Mouse (Mus musculus) liver, embryonic 15.5 days (tissue): Measurements from ENCODE around the gene Rras. TPM values are rescaled to one million over a fixed set of nuclear protein-coding genes. Genes with fewer than 3 reads are reported as not detected.

Experiments used
- ATAC-seq: fragments of 200-750 bp; cut with Nextera tagmentation; 2 replicates; pipeline ENCODE4 v1.8.0; 2017; ENCODE audit warnings: moderate number of reproducible peaks, mild to moderate bottlenecking, moderate library complexity; ENCODE audit not compliant: insufficient read depth
- H3K27ac ChIP-seq: fragments of 300-500 bp; sonication (generic); replicated peaks from 2 replicates; pipeline ENCODE4 v1.5.1; 2015; ENCODE audit warnings: mild to moderate bottlenecking, inconsistent platforms
- H3K27me3 ChIP-seq: fragments of 300-500 bp; sonication (generic); 2 replicates; pipeline ENCODE4 v1.6.1; 2015; ENCODE audit warnings: mild to moderate bottlenecking, inconsistent platforms
- H3K36me3 ChIP-seq: fragments of 300-500 bp; sonication (generic); replicated peaks from 2 replicates; pipeline ENCODE4 v1.6.1; 2015; ENCODE audit warnings: moderate library complexity, mild to moderate bottlenecking, inconsistent platforms
- H3K4me1 ChIP-seq: fragments of 300-500 bp; sonication (generic); replicated peaks from 2 replicates; pipeline ENCODE4 v1.6.1; 2015; ENCODE audit warnings: inconsistent platforms
- H3K4me2 ChIP-seq: fragments of 300-500 bp; sonication (generic); 2 replicates; pipeline ENCODE4 v1.6.1; 2015; ENCODE audit warnings: moderate library complexity, mild to moderate bottlenecking, inconsistent platforms
- H3K4me3 ChIP-seq: fragments of 300-500 bp; sonication (generic); replicated peaks from 2 replicates; pipeline ENCODE4 v1.5.1; 2015; ENCODE audit warnings: mild to moderate bottlenecking, inconsistent platforms
- H3K9ac ChIP-seq: fragments of 300-500 bp; sonication (generic); 2 replicates; pipeline ENCODE4 v1.6.1; 2015; ENCODE audit warnings: moderate library complexity, mild to moderate bottlenecking, inconsistent platforms
- H3K9me3 ChIP-seq: fragments of 300-500 bp; sonication (generic); replicated peaks from 2 replicates; pipeline ENCODE4 v1.6.1; 2016; ENCODE audit warnings: inconsistent platforms
- WGBS: fragments of 180-500 bp; shearing (Covaris S2); methylation state at CpG from one replicate; pipeline ENCODE4 v1.1.7; 2015; ENCODE audit warnings: mixed read lengths; ENCODE audit not compliant: insufficient replicate concordance; 5-methylcytosine and 5-hydroxymethylcytosine counted together
- polyA plus RNA-seq: library from polyadenylated mRNA; unstranded; fragments of >200 nt; fragmentation: Nextera tagmentation; extraction: Ambion mirVana; gene quantifications from 2 replicates; pipeline ENCODE4 v1.2.1, GENCODE M21; 2015

The Rras gene
- polyA plus RNA-seq, 1 experiment from 2014 or later, result 20.8 TPM

DNA sequence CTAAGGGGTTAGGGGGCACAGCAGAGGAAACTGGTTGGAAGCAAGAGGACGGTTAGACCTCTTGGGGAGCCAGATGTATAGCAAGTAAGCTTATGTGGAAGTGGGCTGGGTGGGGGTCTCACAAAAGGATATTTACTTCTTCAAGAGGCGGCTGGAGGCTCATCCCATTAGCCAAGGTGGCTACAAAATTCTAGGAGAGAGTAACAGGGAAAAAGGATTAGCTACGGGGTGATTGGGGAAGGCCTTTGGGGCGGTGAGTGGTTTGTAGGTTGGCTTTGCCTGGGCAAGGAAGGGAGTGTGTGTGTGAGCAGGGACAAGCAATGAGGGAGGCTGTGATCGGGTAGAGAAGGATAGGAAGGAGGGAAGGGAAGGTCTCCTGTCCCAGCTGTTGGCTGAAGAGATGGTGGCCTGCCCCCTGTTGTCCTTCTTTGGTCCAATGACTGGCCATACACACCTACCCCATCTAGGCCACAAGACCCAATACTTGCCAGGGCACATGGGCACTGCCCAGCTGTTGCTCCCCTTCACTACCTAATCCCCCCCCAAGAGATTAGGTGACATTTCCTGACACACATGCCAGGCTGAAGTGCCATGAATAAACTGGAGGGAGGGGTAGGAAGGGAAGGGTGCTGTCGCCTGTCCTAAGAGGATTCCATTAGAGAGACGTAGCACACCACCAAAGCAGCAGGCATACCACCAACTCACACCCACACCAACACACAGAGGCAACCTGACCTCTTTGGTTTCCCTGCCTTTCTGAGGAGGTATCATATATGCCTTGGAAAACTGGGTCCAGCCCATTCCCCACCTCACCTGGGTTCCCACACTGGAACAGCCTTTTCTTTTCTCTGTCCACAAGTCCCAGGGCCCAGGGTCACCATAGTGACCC, 33.6 kb upstream of the Rras start:
- Histone ChIP-seq H3K9me3 (no peaks in the 10 kb centered on the region), H3K4me2 (peak overlapping the region; percentile 99), H3K36me3 (peaks cover 31% of the 10 kb centered on the region), H3K4me3 (peak overlapping the region; percentile 95), H3K27me3 (no peaks in the 10 kb centered on the region), H3K27ac (peak overlapping the region; percentile 90), H3K4me1 (peaks cover 52% of the 10 kb centered on the region), H3K9ac (no peak overlapping the region)
- no peak for ATAC-seq
- WGBS, result 78% methylated on average over 7 of the region's 7 CpGs

DNA sequence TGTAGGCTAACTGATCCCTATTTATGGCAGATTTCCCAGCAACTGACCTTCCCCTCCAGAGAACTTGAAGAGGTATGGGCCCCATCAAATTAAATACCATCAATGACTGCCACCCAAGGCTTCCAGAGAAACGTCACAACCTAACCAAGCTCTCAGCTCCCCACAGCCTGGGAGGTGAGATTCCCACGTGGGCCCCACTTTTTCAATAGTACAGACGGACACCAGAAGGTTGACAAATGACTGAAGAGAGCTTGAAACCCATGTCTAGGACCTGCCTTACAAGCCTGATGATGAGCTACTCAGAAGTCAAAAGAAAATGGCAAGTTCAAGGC, 33.0 kb upstream of the Rras start:
- 31% methylated on average over 3 of the region's 3 CpGs for WGBS
- Histone ChIP-seq H3K4me1 (peaks cover 56% of the 10 kb centered on the region), H3K9me3 (no peaks in the 10 kb centered on the region), H3K4me2 (peak overlapping the region; percentile 99), H3K27ac (peak overlapping the region; percentile 90), H3K4me3 (peak overlapping the region; percentile 95), H3K9ac (no peak overlapping the region), H3K36me3 (peaks cover 25% of the 10 kb centered on the region), H3K27me3 (no peaks in the 10 kb centered on the region)
- ATAC-seq, result no peak

DNA sequence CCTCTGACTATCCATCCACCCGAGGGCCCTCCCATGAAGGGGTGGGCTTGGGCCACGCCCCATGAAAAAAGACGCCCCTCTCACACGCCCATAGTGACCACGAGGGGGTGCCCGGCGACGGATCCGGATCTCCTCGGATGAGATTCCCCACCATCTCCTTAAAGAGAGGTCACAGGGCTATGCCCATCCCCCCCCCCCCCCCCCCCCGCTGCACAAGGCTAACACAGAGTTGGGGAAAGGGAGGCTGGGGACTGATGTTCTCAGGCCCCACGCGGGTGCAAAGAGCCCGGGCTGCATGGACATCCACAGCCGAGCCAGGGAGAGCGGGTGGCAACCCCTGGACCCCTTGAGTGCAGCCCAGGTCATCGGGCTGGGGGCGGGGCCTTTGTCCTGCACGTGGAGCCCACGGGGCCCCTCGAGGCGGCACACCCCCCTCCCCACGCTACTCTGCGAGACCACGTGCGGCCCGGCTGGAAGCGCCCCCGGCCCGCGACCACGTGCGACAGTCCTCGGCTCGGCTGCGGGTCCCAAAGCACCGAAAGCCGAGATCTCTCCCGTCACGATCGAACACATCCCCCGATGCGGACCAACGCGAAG, 32.1 kb upstream of the Rras start:
- peaks cover 56% of the 10 kb centered on the region for H3K4me1 ChIP-seq
- H3K9me3 ChIP-seq, result no peaks in the 10 kb centered on the region
- under 1% methylated on average over 44 of the region's 45 CpGs for WGBS
- peaks cover 21% of the 10 kb centered on the region for H3K36me3 ChIP-seq
- ATAC-seq, result no peak
- peak overlapping the region; percentile 90 for H3K27ac ChIP-seq
- peak overlapping the region; percentile 99 for H3K4me2 ChIP-seq
- H3K27me3 ChIP-seq, result no peaks in the 10 kb centered on the region
- H3K9ac ChIP-seq, result peak overlapping the region; percentile 90
- H3K4me3 ChIP-seq, result peak overlapping the region; percentile 95

DNA sequence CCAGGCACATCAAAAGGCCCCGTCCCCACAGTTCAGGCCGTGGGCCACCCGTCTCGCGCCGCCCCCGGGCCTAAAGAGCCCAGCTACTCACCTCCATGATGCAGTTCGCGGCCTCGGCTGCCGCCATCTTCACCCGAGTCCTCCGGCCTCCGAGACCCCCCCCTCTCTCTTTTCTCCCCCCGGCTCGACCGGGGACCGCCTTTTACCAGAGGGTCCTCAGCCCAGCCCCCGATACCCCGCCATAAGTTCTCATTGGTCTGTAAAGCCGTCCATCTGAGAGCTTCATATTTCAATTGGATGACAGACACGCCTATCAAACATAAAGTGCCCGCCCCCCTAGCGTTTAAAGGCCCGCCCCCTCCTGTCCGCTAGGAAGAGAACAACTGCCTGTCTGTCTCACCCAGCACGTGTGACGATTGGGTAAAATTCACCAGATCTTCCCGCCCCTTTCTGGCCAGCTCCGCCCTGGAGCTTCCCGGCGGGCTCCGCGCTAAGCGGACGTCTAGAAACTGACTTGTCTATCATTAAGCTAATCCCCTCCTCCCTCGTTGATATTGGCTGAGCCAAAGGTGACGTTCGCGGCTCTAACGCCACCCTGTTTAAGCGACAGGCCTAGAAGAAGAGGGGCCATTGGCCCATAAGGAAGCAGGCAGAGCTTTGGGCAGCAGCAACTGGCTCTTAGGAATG, 31.4 kb upstream of the Rras start, which contains the start of gene Prmt1:
Gene Prmt1, minus strand, starts transcription at position 377 of the 687 bp plus-strand sequence.
- Histone ChIP-seq H3K4me2 (peak within 1 kb of the TSS; percentile 99), H3K4me1 (peaks cover 56% of the 10 kb centered on the region), H3K4me3 (peak within 1 kb of the TSS; percentile 95), H3K9ac (peak within 1 kb of the TSS; percentile 90), H3K36me3 (peaks cover 16% of the 10 kb centered on the region), H3K27ac (peak within 1 kb of the TSS; percentile 90), H3K27me3 (no peaks in the 10 kb centered on the region), H3K9me3 (no peaks in the 10 kb centered on the region)
- under 1% methylated on average over 42 of the region's 42 CpGs for WGBS
- peak; percentile 95 for ATAC-seq

DNA sequence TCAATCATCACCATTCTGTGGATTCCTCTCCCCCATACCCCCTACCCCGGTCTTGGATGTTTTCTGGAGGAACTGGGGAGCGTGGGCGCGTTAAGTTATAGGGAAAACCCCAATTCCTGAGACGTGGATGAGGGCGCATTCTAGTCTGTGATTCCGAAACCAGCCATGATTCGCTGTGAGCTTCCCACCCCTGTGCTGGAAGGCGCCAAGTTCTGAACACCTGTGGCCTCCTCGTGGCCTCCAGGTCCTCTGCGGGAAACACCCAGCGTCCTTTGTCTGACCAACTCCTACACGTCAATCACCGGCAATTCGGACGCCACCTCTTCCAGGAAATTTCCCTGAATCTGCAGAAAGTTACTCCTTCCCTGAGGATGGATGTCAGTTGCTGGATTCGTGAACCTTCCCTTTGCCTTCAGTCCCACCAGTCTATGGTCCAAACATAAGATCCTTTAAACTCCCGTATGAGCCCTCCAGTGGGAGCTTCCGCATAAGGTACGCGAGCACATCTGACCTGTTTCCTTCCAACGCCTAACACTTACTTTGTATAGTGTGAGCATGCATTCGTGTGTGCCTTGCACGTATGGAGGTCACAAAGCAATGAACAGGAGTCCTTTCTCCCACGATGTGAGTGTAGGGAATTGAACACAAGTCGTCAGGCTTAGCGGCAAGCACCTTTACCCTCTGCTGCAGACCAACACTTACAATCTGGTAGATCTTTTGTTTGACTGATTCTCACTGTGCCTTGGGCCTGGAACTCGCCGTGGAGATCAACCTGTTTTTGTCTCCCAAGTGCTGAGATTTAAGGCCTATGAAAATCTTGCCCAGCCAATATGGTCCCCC, 30.7 kb upstream of the Rras start:
- Histone ChIP-seq H3K27me3 (no peaks in the 10 kb centered on the region), H3K4me1 (peaks cover 56% of the 10 kb centered on the region), H3K36me3 (peaks cover 16% of the 10 kb centered on the region), H3K9ac (peak overlapping the region; percentile 73), H3K9me3 (no peaks in the 10 kb centered on the region), H3K27ac (peak overlapping the region; percentile 84), H3K4me2 (peak overlapping the region; percentile 99), H3K4me3 (peak overlapping the region; percentile 95)
- peak; percentile 24 for ATAC-seq
- under 1% methylated on average over 29 of the region's 29 CpGs for WGBS

DNA sequence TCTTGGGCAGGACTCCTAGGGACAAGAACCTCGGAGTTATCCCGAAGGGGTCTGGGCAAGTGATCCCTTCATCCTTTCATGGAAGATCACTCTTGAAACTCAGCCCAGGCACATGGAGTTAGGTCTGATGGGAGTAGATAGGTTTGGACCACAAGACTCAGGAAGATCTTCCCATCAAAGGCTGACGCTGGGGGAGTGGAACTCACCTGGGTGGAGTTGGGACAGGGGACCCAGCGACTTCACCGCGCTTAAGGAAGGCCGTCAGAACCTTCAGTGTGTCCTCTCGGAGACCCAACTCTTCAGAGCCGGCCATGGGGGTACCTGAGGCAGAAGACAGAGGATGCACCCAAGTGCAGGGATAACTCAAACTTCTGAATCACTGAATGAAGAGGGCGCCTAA, 21.1 kb upstream of the Rras start:
- peak overlapping the region; percentile 93 for H3K27ac ChIP-seq
- H3K9ac ChIP-seq, result peak overlapping the region; percentile 72
- H3K4me3 ChIP-seq, result peak overlapping the region; percentile 67
- no peak for ATAC-seq
- peaks cover 43% of the 10 kb centered on the region for H3K4me1 ChIP-seq
- WGBS, result 13% methylated on average over 10 of the region's 10 CpGs
- no peaks in the 10 kb centered on the region for H3K9me3 ChIP-seq
- H3K4me2 ChIP-seq, result peak overlapping the region; percentile 92
- H3K36me3 ChIP-seq, result peaks cover 64% of the 10 kb centered on the region
- H3K27me3 ChIP-seq, result no peaks in the 10 kb centered on the region

DNA sequence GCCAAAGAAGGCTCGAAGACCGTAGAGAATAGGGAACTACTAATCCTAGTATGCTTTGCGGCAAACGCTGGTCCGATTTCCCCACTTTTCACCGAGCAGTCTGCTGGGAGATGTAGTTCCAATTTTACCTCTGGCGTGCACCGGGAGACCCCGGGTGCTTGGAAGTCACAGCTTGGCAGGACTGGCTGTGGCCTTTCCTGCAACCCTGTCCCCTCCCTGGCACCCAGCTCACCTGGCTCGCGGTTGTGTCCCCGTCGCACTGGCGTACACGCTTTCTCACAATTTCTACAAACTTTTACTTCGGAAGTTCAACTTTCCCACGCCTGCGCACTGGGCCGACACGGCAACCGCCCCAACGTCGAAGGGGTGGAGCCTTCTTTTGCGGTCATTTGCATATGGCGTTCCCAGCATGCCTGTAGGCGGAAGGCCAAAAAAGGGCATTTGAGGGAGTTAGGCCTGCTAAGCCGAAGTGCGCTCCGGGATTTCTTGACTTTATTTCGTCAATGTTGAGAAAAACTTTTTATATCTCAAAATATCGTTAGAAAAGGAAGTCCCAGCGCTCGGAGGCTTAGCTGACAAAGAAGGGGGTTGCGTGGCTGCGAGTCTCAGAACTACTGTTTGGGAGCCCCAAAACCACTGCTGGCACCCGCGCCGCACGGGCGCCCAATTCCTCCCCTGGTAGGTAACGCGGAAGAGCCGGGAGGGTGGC, 20.4 kb upstream of the Rras start, which contains the start of gene Irf3:
Gene Irf3, plus strand, starts transcription at position 418 of the 709 bp plus-strand sequence.
- Histone ChIP-seq H3K4me2 (peak within 1 kb of the TSS; percentile 92), H3K4me3 (peak within 1 kb of the TSS; percentile 67), H3K36me3 (peaks cover 64% of the 10 kb centered on the region), H3K27ac (peak within 1 kb of the TSS; percentile 93), H3K9me3 (no peaks in the 10 kb centered on the region), H3K4me1 (peaks cover 43% of the 10 kb centered on the region), H3K27me3 (no peaks in the 10 kb centered on the region), H3K9ac (peak within 1 kb of the TSS; percentile 76)
- under 1% methylated on average over 43 of the region's 43 CpGs for WGBS
- peak; percentile 91 for ATAC-seq

DNA sequence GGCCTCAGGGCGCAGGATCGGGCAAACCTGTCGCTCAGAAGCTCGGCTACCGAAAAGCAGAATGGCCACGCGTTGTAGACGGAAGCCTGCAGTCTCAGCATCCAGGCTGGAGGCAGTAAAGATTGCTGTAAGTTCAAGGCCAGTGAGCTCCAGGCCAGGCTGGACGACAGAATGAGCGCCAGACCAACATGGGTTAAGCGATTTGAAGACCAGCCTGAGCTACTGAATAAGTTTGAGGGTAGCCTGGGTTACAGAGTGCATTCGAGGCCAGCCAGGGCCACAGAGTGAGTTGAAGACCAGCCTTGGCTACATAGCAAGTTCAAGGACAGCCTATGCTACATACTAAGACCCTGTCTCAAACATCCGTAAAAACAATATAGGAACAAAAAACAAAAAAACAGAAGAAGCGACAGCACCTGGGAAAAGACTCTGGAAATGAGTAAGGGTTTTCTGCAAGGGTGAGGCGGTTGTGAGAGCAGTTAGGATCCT, 19.8 kb upstream of the Rras start:
- Histone ChIP-seq H3K4me2 (peak overlapping the region; percentile 92), H3K9ac (peak overlapping the region; percentile 76), H3K36me3 (peaks cover 64% of the 10 kb centered on the region), H3K9me3 (no peaks in the 10 kb centered on the region), H3K27ac (peak overlapping the region; percentile 93), H3K4me1 (peaks cover 43% of the 10 kb centered on the region), H3K27me3 (no peaks in the 10 kb centered on the region), H3K4me3 (peak overlapping the region; percentile 67)
- under 1% methylated on average over 15 of the region's 15 CpGs for WGBS
- ATAC-seq, result peak; percentile 2; the same call in 1 of the 2 replicates

DNA sequence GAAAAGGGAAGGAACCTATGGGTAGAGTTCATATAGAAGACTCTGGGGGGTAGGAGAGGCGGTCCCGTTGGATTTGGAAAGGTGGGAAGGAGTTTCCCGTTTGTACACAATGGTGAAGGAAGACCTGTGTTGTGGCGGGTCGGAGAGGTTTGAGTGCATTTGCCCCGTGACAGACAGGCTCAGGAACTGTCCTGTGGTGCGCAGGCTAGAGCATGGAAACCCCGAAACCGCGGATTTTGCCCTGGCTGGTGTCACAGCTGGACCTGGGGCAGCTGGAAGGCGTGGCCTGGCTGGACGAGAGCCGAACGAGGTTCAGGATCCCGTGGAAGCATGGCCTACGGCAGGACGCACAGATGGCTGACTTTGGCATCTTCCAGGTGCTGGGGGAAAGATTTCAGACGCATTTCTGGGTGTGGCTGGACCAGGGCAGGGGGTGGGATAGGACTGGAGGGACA, 19.2 kb upstream of the Rras start, which contains the start of gene Bcl2l12:
Gene Bcl2l12, minus strand, starts transcription at position 212 of the 455 bp plus-strand sequence.
- H3K4me2 ChIP-seq, result peak within 1 kb of the TSS; percentile 92
- peaks cover 64% of the 10 kb centered on the region for H3K36me3 ChIP-seq
- no peaks in the 10 kb centered on the region for H3K27me3 ChIP-seq
- peak within 1 kb of the TSS; percentile 93 for H3K27ac ChIP-seq
- WGBS, result under 1% methylated on average over 18 of the region's 18 CpGs
- H3K9me3 ChIP-seq, result no peaks in the 10 kb centered on the region
- no peak for ATAC-seq
- peak within 1 kb of the TSS; percentile 76 for H3K9ac ChIP-seq
- H3K4me3 ChIP-seq, result peak within 1 kb of the TSS; percentile 67
- H3K4me1 ChIP-seq, result peaks cover 43% of the 10 kb centered on the region
